Mouse (Mus musculus): ENCODE measurements around the gene Lrp5. TPM values are rescaled to one million over a fixed set of nuclear protein-coding genes. Genes with fewer than 3 reads are reported as not detected.

Gene Lrp5
- polyA plus RNA-seq, 1 experiment: 35.9 TPM

DNA sequence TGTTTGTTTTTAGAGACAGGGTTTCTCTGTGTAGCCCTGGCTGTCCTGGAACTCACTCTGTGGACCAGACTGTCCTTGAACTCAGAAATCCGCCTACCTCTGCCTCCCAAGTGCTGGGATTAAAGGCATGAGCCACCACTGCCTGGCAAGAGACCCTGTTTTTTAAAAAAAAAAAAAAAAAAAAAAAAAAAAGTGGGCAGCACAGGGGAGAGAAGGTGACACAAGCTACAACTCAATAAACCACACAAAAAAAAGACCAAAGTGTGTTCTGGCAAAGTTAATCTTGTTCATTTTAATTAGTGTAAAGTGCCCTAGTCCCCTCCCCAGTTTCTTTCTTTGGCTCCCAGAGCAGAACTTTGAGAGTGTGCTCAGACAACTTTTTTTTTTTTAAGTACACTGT, 137.1 kb downstream of the Lrp5 start:
- H3K4me1 ChIP-seq (replicated peaks; ENCODE audit: control insufficient read depth, insufficient read depth, low read length): no peaks in the 10 kb centered on the region
- H3K36me3 ChIP-seq (ENCODE audit: control insufficient read depth, insufficient read depth, low read length): peaks cover 10% of the 10 kb centered on the region
- no peak for DNase-seq
- no peak for TF ChIP-seq POLR2A (IDR thresholded peaks at IDR 0.05; ENCODE audit: control insufficient read depth, extremely low read depth, insufficient read depth, low read length, poor library complexity)
- no peak for TF ChIP-seq CTCF (IDR thresholded peaks at IDR 0.05; ENCODE audit: borderline replicate concordance, control insufficient read depth, extremely low read depth, insufficient read depth, low read length, poor library complexity)
- no peak overlapping the region for H3K4me3 ChIP-seq (ENCODE audit: control insufficient read depth, insufficient read depth, low read length)
- WGBS: 92% methylated on average over 1 of the region's 1 CpGs
- no peak overlapping the region for H3K27ac ChIP-seq (ENCODE audit: control insufficient read depth, insufficient read depth, low read length)
- H3K27me3 ChIP-seq (ENCODE audit: control insufficient read depth, insufficient read depth, low read length): no peaks in the 10 kb centered on the region

DNA sequence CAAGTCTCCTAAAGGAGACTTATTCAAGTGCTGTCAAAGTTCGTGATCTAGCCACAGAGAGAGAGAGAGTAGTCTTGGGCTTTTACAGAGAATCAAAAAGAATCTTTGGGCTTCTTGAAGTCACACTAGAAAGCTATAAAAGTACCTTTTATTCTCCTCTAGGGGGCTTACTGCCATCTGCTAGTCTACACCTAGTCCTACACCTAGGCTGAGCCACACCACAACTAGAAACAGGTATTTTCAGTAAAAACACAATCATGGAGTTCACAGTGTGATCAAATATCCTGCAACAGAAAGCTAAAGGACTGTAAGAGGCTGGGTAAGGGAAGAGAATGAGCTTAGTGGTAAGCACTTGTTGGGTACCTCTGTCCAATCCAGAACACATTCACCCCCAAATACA, 138.1 kb downstream of the Lrp5 start:
- peaks cover 17% of the 10 kb centered on the region for H3K36me3 ChIP-seq (ENCODE audit: control insufficient read depth, insufficient read depth, low read length)
- 93% methylated on average over 1 of the region's 1 CpGs for WGBS
- no peak overlapping the region for H3K27ac ChIP-seq (ENCODE audit: control insufficient read depth, insufficient read depth, low read length)
- H3K27me3 ChIP-seq (ENCODE audit: control insufficient read depth, insufficient read depth, low read length): no peaks in the 10 kb centered on the region
- no peak for DNase-seq
- no peak overlapping the region for H3K4me3 ChIP-seq (ENCODE audit: control insufficient read depth, insufficient read depth, low read length)
- no peak for TF ChIP-seq POLR2A (IDR thresholded peaks at IDR 0.05; ENCODE audit: control insufficient read depth, extremely low read depth, insufficient read depth, low read length, poor library complexity)
- no peak for TF ChIP-seq CTCF (IDR thresholded peaks at IDR 0.05; ENCODE audit: borderline replicate concordance, control insufficient read depth, extremely low read depth, insufficient read depth, low read length, poor library complexity)
- no peaks in the 10 kb centered on the region for H3K4me1 ChIP-seq (replicated peaks; ENCODE audit: control insufficient read depth, insufficient read depth, low read length)

DNA sequence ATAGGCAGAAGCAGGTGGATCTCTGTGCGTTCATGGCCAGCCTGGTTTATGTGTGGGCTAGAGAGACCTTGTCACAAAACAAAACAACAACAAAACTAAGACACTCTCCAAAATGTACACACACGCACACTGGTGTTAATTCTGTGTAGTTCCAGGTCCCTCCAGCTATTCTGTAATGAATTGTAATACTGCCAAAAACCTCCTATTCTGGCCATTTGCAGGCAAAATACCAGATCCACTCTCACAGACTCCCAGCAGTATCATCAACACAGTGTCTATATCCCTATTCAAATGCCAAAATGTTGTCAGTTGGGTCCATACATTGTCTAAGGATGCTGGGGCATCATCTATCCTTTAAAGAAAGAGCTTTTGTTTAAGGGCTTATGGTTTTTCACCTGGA, 141.4 kb downstream of the Lrp5 start:
- Histone ChIP-seq H3K36me3 (ENCODE audit: control insufficient read depth, insufficient read depth, low read length) (peaks cover 28% of the 10 kb centered on the region), H3K27me3 (ENCODE audit: control insufficient read depth, insufficient read depth, low read length) (no peaks in the 10 kb centered on the region), H3K27ac (ENCODE audit: control insufficient read depth, insufficient read depth, low read length) (no peak overlapping the region)

DNA sequence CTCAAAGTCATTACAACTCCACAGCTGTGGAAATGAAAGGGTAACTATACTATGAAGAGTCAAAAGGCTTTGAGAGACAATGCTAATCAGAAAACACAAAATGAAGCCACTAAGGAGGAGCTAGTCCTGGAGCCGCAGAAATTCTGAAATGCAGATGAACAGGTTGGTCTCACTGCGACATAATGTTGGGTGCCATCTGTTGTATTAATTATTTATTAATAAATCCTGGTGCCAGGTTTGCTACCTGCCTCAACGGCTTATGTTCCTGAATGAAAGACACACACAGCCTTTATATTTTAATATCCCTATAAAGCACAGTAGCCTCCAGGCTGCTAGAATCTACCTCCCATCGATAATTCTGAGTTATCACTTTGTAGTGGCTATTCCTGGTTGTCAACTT, 143.8 kb downstream of the Lrp5 start:
- H3K36me3 ChIP-seq (ENCODE audit: control insufficient read depth, insufficient read depth, low read length): peaks cover 23% of the 10 kb centered on the region
- H3K27ac ChIP-seq (ENCODE audit: control insufficient read depth, insufficient read depth, low read length): no peak overlapping the region
- no peak overlapping the region for H3K4me3 ChIP-seq (ENCODE audit: control insufficient read depth, insufficient read depth, low read length)
- DNase-seq: no peak
- H3K4me1 ChIP-seq (replicated peaks; ENCODE audit: control insufficient read depth, insufficient read depth, low read length): no peaks in the 10 kb centered on the region
- no peaks in the 10 kb centered on the region for H3K27me3 ChIP-seq (ENCODE audit: control insufficient read depth, insufficient read depth, low read length)
- TF ChIP-seq CTCF (IDR thresholded peaks at IDR 0.05; ENCODE audit: borderline replicate concordance, control insufficient read depth, extremely low read depth, insufficient read depth, low read length, poor library complexity) (no peak), POLR2A (IDR thresholded peaks at IDR 0.05; ENCODE audit: control insufficient read depth, extremely low read depth, insufficient read depth, low read length, poor library complexity) (no peak)
- WGBS: 98% methylated on average over 4 of the region's 4 CpGs

More for the DNA sequence above, 141.4 kb downstream of the Lrp5 start:
- H3K4me1 ChIP-seq (replicated peaks; ENCODE audit: control insufficient read depth, insufficient read depth, low read length): no peaks in the 10 kb centered on the region
- no peak overlapping the region for H3K4me3 ChIP-seq (ENCODE audit: control insufficient read depth, insufficient read depth, low read length)
- no peak for TF ChIP-seq POLR2A (IDR thresholded peaks at IDR 0.05; ENCODE audit: control insufficient read depth, extremely low read depth, insufficient read depth, low read length, poor library complexity)
- TF ChIP-seq CTCF (IDR thresholded peaks at IDR 0.05; ENCODE audit: borderline replicate concordance, control insufficient read depth, extremely low read depth, insufficient read depth, low read length, poor library complexity): no peak
- DNase-seq: no peak
- 97% methylated on average over 2 of the region's 2 CpGs for WGBS

DNA sequence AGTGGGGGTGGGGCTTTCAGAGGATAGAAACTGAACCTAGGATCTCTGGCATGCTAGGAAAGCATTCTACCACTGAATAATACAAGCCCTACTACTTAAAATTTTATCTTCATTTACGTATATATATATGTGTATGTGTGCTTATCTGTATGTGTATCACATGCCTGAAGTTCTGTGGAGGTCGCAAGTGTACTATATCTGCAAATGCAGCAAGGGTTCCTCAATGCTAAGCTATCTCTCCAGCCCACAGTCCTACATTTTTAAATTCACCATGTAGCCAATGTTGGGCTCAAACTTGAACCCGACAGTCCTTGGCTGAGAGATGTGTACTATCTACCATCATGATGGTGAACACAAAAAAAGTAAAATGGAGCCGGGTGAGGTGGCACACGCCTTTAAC, 145.4 kb downstream of the Lrp5 start:
- Histone ChIP-seq H3K36me3 (ENCODE audit: control insufficient read depth, insufficient read depth, low read length) (peaks cover 18% of the 10 kb centered on the region), H3K4me3 (ENCODE audit: control insufficient read depth, insufficient read depth, low read length) (no peak overlapping the region), H3K4me1 (replicated peaks; ENCODE audit: control insufficient read depth, insufficient read depth, low read length) (0 out of 2 replicates have a peak, but pooled peaks cover 2% of the 10 kb centered on the region), H3K27ac (ENCODE audit: control insufficient read depth, insufficient read depth, low read length) (no peak overlapping the region), H3K27me3 (ENCODE audit: control insufficient read depth, insufficient read depth, low read length) (no peaks in the 10 kb centered on the region)
- TF ChIP-seq CTCF (IDR thresholded peaks at IDR 0.05; ENCODE audit: borderline replicate concordance, control insufficient read depth, extremely low read depth, insufficient read depth, low read length, poor library complexity) (no peak), POLR2A (IDR thresholded peaks at IDR 0.05; ENCODE audit: control insufficient read depth, extremely low read depth, insufficient read depth, low read length, poor library complexity) (no peak)
- DNase-seq: no peak
- WGBS: 95% methylated on average over 5 of the region's 5 CpGs

DNA sequence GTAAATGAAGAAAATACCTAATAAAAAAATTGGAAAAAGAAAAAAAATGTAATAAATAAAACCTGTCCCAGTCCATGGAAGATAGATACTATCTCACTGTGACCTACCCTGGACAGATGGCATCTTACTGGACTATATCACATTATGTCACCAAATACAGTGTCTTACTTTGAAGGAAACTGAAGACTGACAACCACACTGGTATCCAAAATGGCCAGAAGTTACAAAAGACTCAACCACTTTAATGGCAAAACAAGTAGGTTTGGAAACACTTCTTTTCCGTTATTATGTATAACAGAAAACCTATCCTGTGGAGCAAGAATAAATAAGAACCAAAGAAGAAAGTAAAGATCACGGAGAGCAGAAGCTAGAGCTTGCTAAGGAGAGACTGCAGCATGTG, 146.1 kb downstream of the Lrp5 start:
- Histone ChIP-seq H3K4me3 (ENCODE audit: control insufficient read depth, insufficient read depth, low read length) (no peak overlapping the region), H3K36me3 (ENCODE audit: control insufficient read depth, insufficient read depth, low read length) (peaks cover 18% of the 10 kb centered on the region), H3K4me1 (replicated peaks; ENCODE audit: control insufficient read depth, insufficient read depth, low read length) (peaks cover 4% of the 10 kb centered on the region), H3K27ac (ENCODE audit: control insufficient read depth, insufficient read depth, low read length) (no peak overlapping the region), H3K27me3 (ENCODE audit: control insufficient read depth, insufficient read depth, low read length) (no peaks in the 10 kb centered on the region)
- 95% methylated on average over 2 of the region's 2 CpGs for WGBS
- DNase-seq: no peak
- TF ChIP-seq POLR2A (IDR thresholded peaks at IDR 0.05; ENCODE audit: control insufficient read depth, extremely low read depth, insufficient read depth, low read length, poor library complexity) (no peak), CTCF (IDR thresholded peaks at IDR 0.05; ENCODE audit: borderline replicate concordance, control insufficient read depth, extremely low read depth, insufficient read depth, low read length, poor library complexity) (no peak)

DNA sequence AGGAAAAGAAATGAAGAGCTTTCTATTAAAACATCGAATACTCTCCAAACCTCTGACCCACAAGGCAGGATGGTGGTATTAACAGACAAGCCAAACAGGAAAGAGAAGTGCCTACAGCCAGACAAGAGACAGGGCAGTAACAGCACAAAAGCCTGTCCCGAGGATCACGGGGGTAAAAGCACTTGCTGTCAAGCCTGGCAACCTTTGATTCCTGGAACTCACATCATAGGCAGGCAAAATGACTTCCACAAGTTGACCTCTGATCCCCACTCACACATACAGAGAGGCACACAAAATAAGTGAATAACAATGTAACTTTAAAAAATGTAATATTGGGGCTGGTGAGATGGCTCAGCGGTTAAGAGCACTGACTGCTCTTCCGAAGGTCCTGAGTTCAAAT, 146.9 kb downstream of the Lrp5 start:
- DNase-seq: no peak
- Histone ChIP-seq H3K27me3 (ENCODE audit: control insufficient read depth, insufficient read depth, low read length) (no peaks in the 10 kb centered on the region), H3K4me1 (replicated peaks; ENCODE audit: control insufficient read depth, insufficient read depth, low read length) (peaks cover 9% of the 10 kb centered on the region), H3K4me3 (ENCODE audit: control insufficient read depth, insufficient read depth, low read length) (no peak overlapping the region), H3K27ac (ENCODE audit: control insufficient read depth, insufficient read depth, low read length) (no peak overlapping the region), H3K36me3 (ENCODE audit: control insufficient read depth, insufficient read depth, low read length) (peaks cover 18% of the 10 kb centered on the region)
- TF ChIP-seq POLR2A (IDR thresholded peaks at IDR 0.05; ENCODE audit: control insufficient read depth, extremely low read depth, insufficient read depth, low read length, poor library complexity) (no peak), CTCF (IDR thresholded peaks at IDR 0.05; ENCODE audit: borderline replicate concordance, control insufficient read depth, extremely low read depth, insufficient read depth, low read length, poor library complexity) (no peak)
- 51% methylated on average over 5 of the region's 5 CpGs for WGBS
